Mouse (Mus musculus): ENCODE data around the gene Taf5. TPM values are rescaled to one million over a fixed set of nuclear protein-coding genes. Genes with fewer than 3 reads are reported as not detected.

Gene Taf5
- polyA plus RNA-seq (2017; shearing (Covaris generic)): 0.90 TPM

GRCm38 (mm10) chr19:47067096-47067882 is at the start of gene Taf5:
Gene Taf5, plus strand, starts transcription at chr19:47067746.

GRCm38 (mm10) chr19:47050271-47051032 is 17.1 kb upstream of the Taf5 start, which contains the start of gene Pcgf6:
Gene Pcgf6, minus strand, starts transcription at chr19:47050906.

GRCm38 (mm10) chr19:47090550-47091156 is 23.1 kb downstream of the Taf5 start, which contains the start of the genes Usmg5 and Pdcd11:
Gene Usmg5, minus strand, starts transcription at chr19:47090647.
Gene Pdcd11, plus strand, starts transcription at chr19:47090768.

Other genes with a start within 250 kb of the Taf5 start
- not detected for gene Ina, start 53.0 kb upstream of the Taf5 start, polyA plus RNA-seq (2017; shearing (Covaris generic))
- 52.6 TPM for gene Nt5c2, start 52.6 kb upstream of the Taf5 start, polyA plus RNA-seq (2017; shearing (Covaris generic))
- gene Pcgf6, start 16.8 kb upstream of the Taf5 start, polyA plus RNA-seq (2017; shearing (Covaris generic)): 6.4 TPM
- 423 TPM for gene Usmg5, start 22.9 kb downstream of the Taf5 start, polyA plus RNA-seq (2017; shearing (Covaris generic))
- 22.1 TPM for gene Pdcd11, start 23.0 kb downstream of the Taf5 start, polyA plus RNA-seq (2017; shearing (Covaris generic))
- 28.2 TPM for gene Calhm2, start 70.5 kb downstream of the Taf5 start, polyA plus RNA-seq (2017; shearing (Covaris generic))
- not detected for gene Calhm1, start 76.5 kb downstream of the Taf5 start, polyA plus RNA-seq (2017; shearing (Covaris generic))
- not detected for gene Calhm3, start 90.0 kb downstream of the Taf5 start, polyA plus RNA-seq (2017; shearing (Covaris generic))
- gene Neurl1a, start 111.1 kb downstream of the Taf5 start, polyA plus RNA-seq (2017; shearing (Covaris generic)): 0.07 TPM